Comparison of ENCODE assay signal across 1 mouse cellular context in the genomic region with DNA sequence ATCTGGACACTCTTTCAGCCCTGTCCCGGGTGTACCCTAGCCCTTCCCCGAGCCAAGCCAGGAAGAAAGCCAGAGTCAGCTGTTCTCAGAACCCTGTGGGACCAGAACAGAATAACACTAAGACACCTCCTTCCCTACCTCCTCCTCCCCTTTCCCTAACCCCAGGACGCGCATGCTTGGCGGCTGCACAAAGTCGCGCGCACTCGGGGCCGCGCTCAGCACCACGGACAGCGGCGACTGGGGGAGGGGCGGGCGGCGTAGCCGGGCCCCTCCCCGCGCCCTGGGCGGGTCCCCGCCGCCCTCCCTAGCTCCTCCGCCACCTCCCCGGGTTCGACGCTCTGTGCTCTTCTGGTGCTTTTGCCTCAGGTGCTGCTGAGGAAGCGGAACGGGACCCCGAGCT.
TF ChIP-seq lines count a peak whose summit lies in the region.

No protein-coding gene starts in this region.

TF ChIP-seq in MEL, 35 proteins besides CTCF, POLR2A, EP300 and RAD21:
- TF ChIP-seq USF2 (IDR thresholded peaks at IDR 0.05; ENCODE audit: borderline replicate concordance in 1 of 2, insufficient read depth in 1 of 2, low read depth in 1 of 2, low read length in 2 of 2) (no peak), MAX (IDR thresholded peaks at IDR 0.05; ENCODE audit: low read length) (no peak), ETS1 (IDR thresholded peaks at IDR 0.05; ENCODE audit: low read depth, low read length) (no peak), SIN3A (IDR thresholded peaks at IDR 0.05; ENCODE audit: low read length) (peak; percentile 87), MAZ (IDR thresholded peaks at IDR 0.05; ENCODE audit: low read depth, low read length) (no peak), NRF1 (IDR thresholded peaks at IDR 0.05; ENCODE audit: insufficient read depth, low read depth, low read length, poor library complexity, severe bottlenecking) (peak; percentile 51; the same call in 1 of the 2 replicates), MXI1 (IDR thresholded peaks at IDR 0.05; ENCODE audit: low read depth, low read length) (peak; percentile 67)
